Mouse (Mus musculus) heart, postnatal 36 days (tissue): Measurements from ENCODE around the gene Angel1. TPM values are rescaled to one million over a fixed set of nuclear protein-coding genes. Genes with fewer than 3 reads are reported as not detected.

ENCODE experiments used
- DNase-seq, 2 experiments: peaks; one replicate each; pipeline ENCODE4 v3.0.0; 2021 to 2022
- intact Hi-C: fragments of 180-260 bp; cut with DNase I; formaldehyde crosslinking; loops from one replicate; pipeline ENCODE4 v1.15.1; 2025
- total RNA-seq, 2 experiments: library from RNA; stranded (reverse); gene quantifications; 2 replicates each; pipeline ENCODE4 v1.2.3; 2021

Angel1 gene
- total RNA-seq, 2 experiments from 2014 or later, result 3.2 to 4.4 TPM

DNA sequence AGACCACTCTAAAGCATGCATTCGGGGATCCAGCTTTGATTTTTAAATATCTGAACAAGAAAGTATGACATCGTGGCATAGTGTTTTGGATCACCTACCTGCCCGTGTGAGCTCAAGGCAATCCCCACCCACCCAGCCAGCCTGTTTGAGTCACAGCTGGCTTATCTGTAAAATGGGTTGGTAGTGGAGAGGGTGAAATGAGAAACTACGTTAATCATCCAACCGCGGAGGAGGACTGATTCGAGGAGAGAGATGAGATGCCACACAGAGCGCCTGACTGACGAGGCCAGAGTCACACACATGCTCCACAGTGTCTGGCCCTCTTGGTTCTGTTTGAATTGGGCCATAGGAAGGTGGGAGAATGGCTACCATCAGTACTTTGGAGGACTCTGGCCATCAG lies 44.6 kb downstream of the Angel1 start:
- DNase-seq, result no peak
- intact Hi-C loops, result no loop called here

DNA sequence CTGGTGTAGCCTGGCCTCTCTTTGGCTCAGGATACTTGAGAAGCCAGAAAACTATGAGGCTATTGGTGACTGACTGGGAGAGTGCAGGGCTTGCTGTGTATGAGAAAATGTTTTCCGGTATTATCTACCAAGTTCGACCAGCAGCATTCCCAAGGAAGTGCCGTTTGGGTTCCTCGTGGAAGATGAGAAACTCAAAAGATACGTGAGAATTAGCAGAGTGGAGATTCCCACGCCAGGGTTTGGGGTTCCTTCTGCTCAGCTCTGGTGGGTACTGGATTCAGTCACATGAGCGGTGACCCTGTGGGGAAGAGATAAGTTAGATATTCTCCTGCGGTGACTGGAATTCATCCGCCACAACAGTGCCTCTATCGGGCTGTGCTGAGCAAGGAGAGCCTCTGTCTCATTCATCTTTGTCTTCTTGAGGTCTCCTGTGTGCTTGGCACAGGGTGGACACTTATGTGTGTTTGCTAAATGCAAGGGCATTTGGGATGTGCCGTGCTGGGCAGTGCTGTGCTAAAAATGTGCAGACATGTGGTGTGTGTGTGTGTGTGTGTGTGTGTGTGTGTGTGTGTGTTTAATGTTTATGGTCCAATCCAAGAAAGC lies 45.6 kb downstream of the Angel1 start:
- intact Hi-C loops, result no loop called here
- peak in 1 of 2 experiments; percentile 23 for DNase-seq

DNA sequence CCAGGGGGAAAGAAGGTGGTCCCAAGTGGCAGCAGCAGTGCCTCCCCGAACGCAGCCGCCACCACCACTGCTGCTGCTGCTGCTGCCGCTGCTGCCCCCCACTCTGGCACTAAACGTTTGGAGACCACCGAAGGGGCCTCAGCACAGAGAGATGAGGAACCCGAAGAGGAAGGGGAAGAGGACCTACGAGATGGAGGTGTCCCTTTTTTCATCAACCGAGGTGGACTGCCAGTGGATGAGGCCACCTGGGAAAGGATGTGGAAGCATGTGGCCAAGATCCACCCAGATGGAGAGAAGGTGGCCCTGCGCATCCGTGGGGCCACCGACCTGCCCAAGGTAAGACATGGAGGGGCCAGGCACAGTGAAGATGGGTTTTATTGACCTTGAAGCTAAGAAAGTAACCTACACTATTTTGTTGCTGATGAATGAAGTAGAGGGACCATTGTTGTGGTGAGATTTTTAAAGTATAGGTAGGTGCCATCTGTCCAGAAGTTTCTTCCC lies 46.2 kb downstream of the Angel1 start:
- intact Hi-C loops, result no loop called here
- DNase-seq, result no peak

DNA sequence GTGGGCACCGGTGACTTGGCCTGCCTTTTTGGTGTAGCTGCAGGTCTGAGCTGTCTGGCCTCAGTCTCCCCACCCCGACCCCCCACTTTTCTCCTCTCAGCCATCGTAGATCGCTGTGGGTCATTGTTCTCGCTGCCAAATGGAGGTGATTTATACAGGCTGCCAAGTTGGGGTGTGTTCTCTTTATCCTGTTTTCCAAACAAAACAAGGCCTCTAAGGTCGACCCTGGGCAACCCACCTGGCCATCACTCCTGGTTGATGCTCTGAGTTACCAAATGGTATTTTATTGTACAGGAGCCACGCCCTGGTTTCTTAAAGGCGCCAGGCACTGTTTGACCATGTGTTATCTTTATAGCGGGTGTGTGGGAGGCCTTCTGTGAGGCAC lies 46.7 kb downstream of the Angel1 start:
- intact Hi-C loops, result no loop called here

DNA sequence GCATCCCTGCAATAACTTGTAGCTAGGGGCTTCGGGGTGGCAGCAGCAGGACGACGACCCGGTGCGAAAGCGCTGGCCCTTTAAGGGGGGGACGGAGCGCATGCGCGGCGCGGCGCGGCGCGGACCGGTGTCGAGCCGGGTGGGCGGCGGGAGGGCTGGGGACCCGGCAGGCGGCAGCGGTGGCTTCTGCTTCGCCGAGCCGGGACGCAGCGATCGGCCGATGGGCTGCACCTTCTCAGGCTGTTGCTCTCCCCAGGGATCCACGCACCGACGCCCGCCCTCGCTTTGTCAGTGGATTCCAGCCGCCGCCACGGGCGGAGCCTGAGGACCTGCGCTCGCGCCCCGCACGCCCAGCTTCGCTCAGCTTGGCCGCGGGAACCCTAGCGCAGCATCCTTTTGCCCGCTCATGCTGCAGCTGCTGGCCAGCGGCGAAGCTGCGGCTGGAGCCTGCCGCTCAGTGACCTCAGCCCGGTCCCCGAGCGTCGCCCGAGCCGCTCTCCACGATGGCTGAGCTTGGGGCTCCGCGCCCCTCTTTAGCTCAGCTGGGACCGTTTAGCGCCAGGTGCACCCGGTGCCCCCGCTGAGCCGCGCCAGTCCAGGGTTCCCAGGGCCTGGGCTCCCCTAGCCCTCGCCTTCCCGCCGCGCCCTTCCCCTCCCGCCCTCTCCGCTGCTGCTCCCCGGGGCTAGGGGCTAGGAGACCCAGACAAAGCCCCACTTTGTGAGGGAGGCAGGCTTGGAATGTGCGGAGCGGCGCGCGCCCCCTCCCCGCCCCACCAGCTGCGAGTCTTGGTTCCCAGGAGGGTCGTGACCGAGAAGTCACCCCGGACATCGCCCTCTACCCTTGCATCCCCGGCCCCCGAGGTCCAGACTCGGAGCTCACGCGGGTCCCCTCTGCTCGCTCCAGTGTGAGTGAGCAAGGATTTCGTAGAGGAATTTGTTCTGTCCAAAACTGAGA lies 47.4 kb downstream of the Angel1 start, which contains the start of gene Vash1:
TSS of gene Vash1 (plus strand) at position 110 of the 955 bp plus-strand sequence.
- peak; percentile 75 to 84 for DNase-seq
- intact Hi-C loops, result no loop called here

More for the DNA sequence above, 46.7 kb downstream of the Angel1 start:
- DNase-seq, result no peak

DNA sequence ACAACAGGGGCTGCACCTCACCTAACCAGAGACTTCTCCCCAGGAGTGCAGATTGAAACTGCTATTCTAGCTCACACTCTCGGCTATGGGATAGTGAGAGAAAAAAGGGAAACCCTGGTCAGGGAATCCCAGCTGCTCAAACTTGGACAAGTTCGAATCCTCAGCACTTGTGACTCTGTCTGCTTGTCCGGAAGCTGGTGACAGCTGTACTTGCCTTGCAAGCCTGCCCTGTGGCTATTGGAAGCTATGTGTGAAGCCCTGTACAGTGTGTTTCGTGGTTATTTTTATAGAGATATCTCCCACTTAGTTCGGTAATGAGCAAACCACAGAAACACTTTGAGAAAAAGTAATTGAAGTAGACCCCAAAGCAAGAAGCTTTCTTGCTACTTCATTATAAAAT lies 53.8 kb downstream of the Angel1 start:
- intact Hi-C loops, result no loop called here
- no peak for DNase-seq

DNA sequence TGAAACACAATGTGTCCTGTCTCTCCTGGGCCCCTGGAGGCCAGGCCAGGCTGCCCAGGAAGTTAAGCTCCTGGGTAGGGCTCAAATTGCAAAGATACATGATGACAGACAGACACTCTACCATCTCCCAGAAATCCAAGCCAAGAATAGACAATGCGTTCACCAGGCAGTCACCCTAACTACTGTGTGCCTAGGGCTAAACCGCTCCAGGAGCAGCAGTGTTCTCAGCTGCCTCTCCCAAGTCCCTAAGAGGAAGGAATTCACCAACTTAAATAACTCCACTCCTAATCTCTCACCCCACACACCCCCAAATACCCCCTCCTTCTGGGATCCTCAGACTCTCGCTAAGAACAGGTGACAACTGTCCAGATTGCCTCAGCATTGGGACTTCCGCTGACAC lies 54.2 kb downstream of the Angel1 start:
- intact Hi-C loops, result no loop called here
- DNase-seq, result no peak

DNA sequence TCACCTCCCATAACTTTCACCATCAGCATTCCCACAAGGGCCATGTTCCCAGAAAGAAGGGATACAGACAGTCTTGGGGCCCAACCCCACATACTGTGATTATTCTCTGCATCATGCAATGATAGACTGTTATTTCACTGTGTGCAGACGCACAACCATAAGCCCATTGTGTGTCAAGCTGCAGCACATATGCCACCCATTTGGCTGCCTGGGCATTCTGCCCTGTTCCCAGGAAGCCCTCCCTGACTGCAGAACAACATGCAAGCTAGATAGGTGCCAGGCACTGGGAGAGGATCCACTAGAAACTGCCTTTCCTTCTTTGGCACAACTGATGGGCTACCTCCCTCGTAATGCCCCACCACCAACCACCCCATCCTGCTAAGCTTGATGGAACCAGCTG lies 57.9 kb downstream of the Angel1 start:
- intact Hi-C loops, result loop anchor here (5.0 kb wide), 1 partner anchor 44 kb away; no protein-coding TSS in a partner anchor
- no peak for DNase-seq

DNA sequence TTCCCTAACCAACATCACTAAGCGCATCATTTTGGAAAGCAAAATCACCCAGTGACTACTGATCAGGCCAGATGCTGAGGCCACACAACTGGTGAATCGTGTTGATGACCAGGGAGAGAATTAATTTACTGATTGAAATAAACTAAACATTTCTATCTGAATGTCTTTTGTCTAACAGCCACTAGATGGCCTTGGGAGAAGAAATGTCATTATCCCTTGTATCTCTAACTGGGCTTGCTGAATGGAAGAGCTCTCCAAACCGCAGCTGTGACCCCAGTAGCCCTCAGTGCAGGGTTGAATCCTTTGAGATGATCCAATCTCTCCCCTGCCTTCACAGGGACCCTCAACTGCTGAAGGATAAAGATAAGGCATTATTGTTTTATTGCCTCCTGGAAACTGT lies 60.6 kb downstream of the Angel1 start:
- intact Hi-C loops, result loop anchor here (5.0 kb wide), 1 partner anchor 47 kb away; no protein-coding TSS in a partner anchor
- DNase-seq, result no peak

DNA sequence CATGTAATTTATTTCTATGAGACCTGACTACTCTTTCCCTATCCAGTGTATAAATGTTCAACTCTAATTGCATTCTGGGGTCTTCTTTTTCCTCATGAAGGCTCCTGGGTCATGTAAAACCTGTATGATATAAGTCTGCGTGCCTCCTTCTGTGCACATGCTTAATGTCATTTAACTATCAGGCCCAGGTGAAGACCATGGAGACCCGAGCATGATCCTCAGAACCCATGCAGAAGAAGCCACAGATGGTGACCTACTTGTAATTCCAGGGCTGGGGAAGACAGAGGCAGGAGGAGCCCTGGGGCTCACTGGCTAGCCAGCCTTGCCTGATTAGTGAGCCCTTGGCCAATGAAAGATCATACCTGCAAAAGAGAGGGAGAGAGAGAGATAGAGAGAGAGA lies 65.8 kb downstream of the Angel1 start:
- intact Hi-C loops, result no loop called here
- DNase-seq, result no peak

DNA sequence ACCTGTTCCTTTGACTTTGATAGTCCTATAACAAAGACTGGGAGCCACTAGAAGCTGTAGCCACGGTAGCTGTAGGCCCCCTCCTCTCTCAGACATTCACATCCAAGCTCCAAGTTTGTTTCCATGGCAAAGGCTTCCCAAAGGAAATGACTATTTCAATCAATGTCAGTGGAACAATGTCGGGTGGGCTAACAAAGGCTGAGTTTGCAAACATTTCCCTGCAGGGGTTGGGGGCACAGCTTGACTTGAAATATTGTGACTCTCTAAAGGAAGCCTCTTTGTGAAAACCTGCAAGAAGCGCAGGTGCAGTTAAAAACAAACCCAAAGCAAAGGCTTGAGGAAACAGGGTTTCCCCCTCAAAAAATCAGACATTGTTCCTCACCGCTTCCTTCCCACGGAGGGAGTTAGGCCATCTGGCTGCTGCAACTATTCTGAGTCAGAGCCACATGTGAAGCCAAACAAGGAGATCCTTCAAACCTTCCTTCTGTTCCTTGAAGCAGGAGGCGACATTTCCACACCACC lies 66.8 kb downstream of the Angel1 start:
- no peak for DNase-seq
- intact Hi-C loops, result no loop called here

DNA sequence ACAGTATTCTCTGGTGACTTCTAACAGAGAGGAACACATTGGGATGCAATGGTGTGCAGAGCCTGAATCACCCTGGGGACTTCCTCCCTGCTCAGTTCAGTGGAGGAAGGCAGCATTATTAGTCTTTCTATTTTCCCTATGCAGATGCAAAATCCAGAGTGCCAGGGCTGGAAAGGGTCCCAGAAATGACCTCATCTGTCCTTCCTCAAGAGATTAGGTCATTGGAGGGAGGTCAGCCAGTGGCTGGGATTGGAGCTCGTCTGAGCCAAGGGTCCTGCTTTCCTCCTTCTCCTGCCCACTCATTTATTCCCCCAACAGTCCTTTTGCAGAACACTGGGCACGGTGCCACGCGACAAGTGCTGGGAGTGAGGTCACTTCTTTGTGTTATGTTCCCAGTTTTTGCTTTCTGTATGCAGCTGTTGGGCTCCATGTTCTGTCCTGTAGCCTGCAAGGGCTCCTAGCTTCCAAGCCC lies 73.7 kb downstream of the Angel1 start:
- DNase-seq, result peak; percentile 88 to 89
- intact Hi-C loops, result no loop called here

DNA sequence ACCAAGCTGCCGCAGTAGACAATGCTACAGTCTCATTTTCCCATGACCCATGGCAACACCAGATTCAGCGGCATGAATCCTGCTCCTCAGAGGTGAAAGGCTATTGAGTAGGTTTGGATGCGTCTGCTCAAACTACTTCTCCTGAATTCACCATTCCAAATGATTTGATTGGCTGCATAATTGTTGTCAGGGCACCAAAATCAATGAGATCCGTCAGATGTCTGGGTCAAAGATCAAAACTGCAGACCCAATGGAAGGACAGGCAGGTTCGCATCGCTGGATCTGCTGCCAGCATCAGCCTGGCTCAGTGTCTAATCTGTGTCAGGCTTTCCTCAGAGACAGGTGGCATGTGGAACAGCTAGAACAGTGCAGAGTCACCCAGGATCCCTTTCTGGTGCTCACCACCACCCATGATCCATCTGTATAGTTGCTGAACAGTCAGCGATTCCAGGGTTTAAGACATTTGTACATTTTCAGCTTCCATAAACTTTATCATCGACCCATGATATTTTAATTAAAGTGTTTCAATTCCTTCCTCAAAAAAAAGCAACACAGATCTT lies 74.9 kb downstream of the Angel1 start:
- intact Hi-C loops, result no loop called here
- no peak for DNase-seq

Other genes starting within 250 kb of the Angel1 start
- gene Vash1, start 47.8 kb downstream of the Angel1 start, total RNA-seq, result 10 to 100 TPM; 14.0 to 17.0 TPM
- gene Lrrc74a, start 7.9 kb upstream of the Angel1 start, total RNA-seq, result not detected
- 10 to 100 TPM; 36.1 to 37.0 TPM for gene Irf2bpl, start 158.3 kb upstream of the Angel1 start, total RNA-seq
- 10 to 100 TPM; 46.4 to 48.4 TPM for gene Cipc, start 220.6 kb upstream of the Angel1 start, total RNA-seq